Mouse (Mus musculus): Measurements from ENCODE around the gene Sephs2.

DNA sequence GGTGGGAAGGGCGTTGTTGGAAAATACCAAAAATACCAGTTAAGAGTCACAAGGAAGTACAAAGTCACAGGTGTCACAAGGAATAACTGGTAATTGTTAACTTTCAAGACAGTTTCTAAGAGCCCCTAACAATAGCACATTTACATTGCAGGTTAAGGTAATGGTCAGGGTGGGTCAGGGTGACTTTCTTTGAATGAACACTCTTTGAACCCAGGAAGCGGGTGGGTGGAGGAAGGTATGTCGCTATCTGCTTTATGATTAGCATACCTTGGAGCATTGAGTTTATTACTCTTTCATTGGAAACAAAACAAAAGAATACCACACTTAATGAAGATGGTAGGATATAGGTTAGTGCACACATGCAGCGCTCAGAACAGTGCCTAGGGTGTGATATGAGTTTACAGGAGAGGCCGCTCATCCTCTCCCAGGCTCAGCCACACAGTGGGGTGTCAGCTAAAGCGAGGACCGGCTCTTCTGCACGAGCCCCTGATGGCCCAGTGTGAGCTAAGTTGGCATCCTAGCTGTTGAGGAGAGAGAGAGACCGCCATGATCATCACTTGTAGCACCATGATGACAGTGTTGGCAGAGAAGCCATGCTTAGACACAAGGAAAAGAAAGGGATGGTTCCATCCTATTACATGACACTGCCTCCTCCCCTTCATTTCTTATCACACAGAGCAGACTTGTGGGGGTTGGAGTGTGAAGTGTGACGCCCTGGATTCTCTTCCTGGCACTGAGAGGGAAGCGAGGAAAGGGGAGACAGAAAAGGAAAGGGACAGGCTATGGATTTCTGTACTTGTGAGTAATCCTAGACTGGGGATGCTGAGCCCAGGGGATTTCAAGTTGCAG, 48.5 kb downstream of the Sephs2 start:
- no peak for TF ChIP-seq CTCF (conservative IDR thresholded peaks at IDR 0.05; ENCODE audit: insufficient read depth, insufficient read length, low read depth, low read length)
- no peak for TF ChIP-seq POLR2A (IDR thresholded peaks at IDR 0.05; ENCODE audit: low read depth, low read length)

All from kidney, adult 2 months (tissue).